Mouse (Mus musculus): ENCODE results near the gene Arhgap25. TPM values are rescaled to one million over a fixed set of nuclear protein-coding genes. Genes with fewer than 3 reads are reported as not detected.
"Not testable (repeated sequence)": the region's sequence is repeated elsewhere in the genome, so short reads cannot be mapped to it uniquely, and the experiment has no call there.

The Arhgap25 gene
- polyA plus RNA-seq, 1 experiment from 2014 or later, result 2.0 TPM

DNA sequence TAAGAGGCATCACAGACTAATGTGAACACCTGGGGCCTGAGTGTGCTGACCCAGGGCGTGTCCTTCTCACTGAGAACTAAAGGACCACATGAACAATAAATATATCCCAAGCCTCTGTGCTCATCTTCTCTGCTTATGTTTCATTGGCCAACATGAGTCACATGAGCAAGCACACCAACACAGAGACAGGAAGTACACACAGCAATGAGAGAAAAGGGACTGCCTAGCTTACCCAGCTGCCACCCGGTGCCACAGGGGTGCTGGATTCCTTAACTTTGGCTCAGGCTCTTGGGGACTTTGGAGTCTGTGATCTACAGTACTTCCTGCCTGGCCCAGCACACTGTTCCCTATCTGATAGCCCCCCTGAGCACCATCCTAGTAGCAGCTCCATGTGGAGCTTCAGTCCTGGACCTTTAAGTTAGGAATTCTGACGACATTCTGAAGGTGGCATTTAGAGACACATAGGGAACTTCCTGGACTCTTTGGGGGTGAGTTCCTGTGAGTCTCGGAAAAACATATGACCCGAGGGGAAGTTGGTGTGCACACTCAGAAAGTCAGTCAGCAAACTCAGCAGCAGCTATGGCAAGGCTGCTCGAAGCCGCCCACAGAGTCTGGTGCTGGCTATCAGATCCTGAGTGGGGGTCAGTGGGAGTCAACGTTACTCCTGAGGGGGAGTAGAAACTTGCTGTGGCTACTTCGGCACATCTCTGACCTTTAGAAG, 2.0 kb upstream of the Arhgap25 start:
- ATAC-seq (ENCODE audit: low FRiP score, low read depth), result no peak
- no peak overlapping the region for H3K4me3 ChIP-seq
- no peak overlapping the region for H3K4me2 ChIP-seq (replicated peaks)
- H3K36me3 ChIP-seq, result no peaks in the 10 kb centered on the region
- no peaks in the 10 kb centered on the region for H3K9me3 ChIP-seq
- H3K4me1 ChIP-seq, result peaks cover 10% of the 10 kb centered on the region
- H3K27me3 ChIP-seq, result peaks cover 5% of the 10 kb centered on the region; the same call in 1 of the 2 replicates
- no peak overlapping the region for H3K9ac ChIP-seq (replicated peaks)
- 85% methylated on average over 9 of the region's 9 CpGs for WGBS
- H3K27ac ChIP-seq (replicated peaks), result no peak overlapping the region

DNA sequence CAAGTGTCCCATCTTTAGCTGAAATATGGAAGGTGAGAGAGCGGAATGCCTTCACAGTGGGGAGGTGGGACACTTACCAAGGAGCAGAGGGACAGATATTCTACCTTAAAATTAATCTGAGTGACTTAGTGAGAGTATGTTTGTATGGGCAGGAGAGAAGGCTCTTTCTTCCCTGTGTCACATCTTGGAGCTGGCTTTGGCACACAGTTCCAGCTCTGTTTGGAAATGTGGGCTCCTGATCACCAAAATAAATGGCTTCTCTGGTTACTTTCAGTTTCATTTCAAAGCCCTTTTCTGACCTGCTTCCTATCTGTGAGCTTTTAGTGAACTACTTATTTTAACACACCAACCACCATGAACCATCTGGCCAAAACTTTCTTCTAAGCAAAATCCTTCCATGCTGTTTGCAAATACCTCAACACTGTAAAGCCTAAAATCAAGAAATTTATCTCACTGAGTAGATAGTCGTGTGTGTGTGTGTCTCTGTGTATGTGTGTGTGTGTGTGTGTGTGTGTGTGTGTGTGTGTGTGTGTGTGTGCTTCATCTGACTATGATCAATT, 1.5 kb downstream of the Arhgap25 start:
- 83% methylated on average over 2 of the region's 2 CpGs for WGBS
- no peak overlapping the region for H3K4me3 ChIP-seq
- peaks cover 5% of the 10 kb centered on the region; the same call in 1 of the 2 replicates for H3K27me3 ChIP-seq
- H3K27ac ChIP-seq (replicated peaks), result no peak overlapping the region
- H3K4me1 ChIP-seq, result peaks cover 4% of the 10 kb centered on the region; the same call in 1 of the 2 replicates
- H3K4me2 ChIP-seq (replicated peaks), result no peak overlapping the region
- no peaks in the 10 kb centered on the region for H3K36me3 ChIP-seq
- H3K9me3 ChIP-seq, result no peaks in the 10 kb centered on the region
- H3K9ac ChIP-seq (replicated peaks), result no peak overlapping the region
- no peak for ATAC-seq (ENCODE audit: low FRiP score, low read depth)

DNA sequence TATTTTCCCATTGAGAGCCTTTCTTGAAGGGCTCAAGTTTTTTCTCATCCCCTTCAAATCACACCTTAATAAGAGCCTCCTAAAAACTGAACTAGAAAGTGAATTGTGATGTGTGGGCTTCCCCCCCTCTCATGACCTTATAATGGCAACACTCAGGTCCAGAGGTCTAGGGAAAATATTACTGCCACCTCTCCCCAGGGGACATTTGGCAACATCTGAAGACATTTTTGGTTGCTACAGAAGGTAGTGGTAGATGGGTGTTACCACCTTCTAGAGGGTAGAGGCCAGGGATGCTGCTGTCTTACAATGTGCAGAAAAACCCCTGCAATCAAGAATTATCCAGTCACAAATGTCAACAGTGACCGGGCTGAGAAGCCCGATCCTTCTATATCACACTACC, 2.7 kb downstream of the Arhgap25 start:
- H3K4me3 ChIP-seq, result no peak overlapping the region
- H3K36me3 ChIP-seq, result no peaks in the 10 kb centered on the region
- H3K4me2 ChIP-seq (replicated peaks), result no peak overlapping the region
- no peaks in the 10 kb centered on the region for H3K9me3 ChIP-seq
- peaks cover 4% of the 10 kb centered on the region; the same call in 1 of the 2 replicates for H3K4me1 ChIP-seq
- H3K27me3 ChIP-seq, result no peaks in the 10 kb centered on the region; the same call in 1 of the 2 replicates
- no peak overlapping the region for H3K9ac ChIP-seq (replicated peaks)
- H3K27ac ChIP-seq (replicated peaks), result no peak overlapping the region
- ATAC-seq (ENCODE audit: low FRiP score, low read depth), result no peak
- WGBS, result 93% methylated on average over 2 of the region's 2 CpGs

DNA sequence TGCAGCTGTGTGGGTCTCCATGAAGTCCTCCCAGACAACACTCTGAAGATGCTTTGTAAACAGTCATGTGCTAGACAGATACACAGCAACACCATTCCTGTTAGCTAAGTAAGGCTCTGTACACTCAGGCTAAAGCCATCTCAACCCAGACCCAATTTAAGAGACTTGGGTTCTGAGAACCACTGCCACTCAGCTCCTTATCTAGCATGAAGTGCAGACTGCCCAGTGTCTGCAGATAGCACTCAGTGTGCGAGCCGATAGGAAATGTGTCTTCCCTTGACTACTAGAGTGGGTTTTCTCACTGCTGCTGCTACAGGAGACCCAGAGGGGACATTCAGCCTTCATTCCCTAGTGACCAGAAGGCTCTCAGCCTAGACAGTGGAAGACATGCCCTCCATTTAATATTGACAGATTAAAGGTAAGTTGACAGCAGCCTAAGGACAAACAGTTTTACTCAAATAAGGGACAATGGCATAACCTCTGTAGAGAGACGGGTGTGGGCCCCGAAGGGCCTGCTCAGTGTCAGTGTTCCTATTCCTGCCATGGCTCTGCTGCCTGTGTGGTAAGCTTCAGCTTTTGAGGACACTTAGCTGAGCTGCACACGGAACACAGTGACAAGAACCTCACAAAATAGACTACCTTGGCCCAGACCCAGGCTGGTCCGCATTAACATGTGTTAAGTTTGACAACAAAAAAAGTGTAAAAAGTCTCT, 5.1 kb downstream of the Arhgap25 start:
- no peak for ATAC-seq (ENCODE audit: low FRiP score, low read depth)
- 86% methylated on average over 6 of the region's 6 CpGs for WGBS

DNA sequence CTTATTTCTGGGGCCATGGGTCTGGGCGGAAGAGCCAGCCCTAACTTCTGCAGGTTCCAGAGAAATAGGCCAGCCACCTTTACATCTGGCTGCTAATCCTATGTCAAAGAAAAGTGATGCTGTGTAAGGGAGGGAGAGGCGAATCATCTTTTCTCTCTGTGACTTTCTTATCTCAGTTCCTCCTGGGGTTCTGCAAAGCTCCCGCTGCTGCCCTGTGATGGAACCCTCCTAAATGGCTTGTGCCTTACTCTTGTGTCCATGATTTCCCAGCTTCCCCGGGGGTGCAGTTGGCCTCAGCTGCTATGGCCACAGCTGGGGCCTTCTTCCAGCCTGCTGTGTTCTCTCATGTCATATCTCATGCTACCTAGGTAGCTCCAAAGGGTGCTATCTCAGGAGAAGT, 5.7 kb downstream of the Arhgap25 start:
- H3K9ac ChIP-seq (replicated peaks), result no peak overlapping the region
- WGBS, result 76% methylated on average over 4 of the region's 4 CpGs
- H3K9me3 ChIP-seq, result no peaks in the 10 kb centered on the region
- H3K36me3 ChIP-seq, result no peaks in the 10 kb centered on the region
- H3K4me3 ChIP-seq, result no peak overlapping the region
- H3K27me3 ChIP-seq, result no peaks in the 10 kb centered on the region
- no peak overlapping the region for H3K4me2 ChIP-seq (replicated peaks)
- peaks cover 4% of the 10 kb centered on the region; the same call in 1 of the 2 replicates for H3K4me1 ChIP-seq
- ATAC-seq (ENCODE audit: low FRiP score, low read depth), result no peak
- H3K27ac ChIP-seq (replicated peaks), result no peak overlapping the region

More for the DNA sequence above, 5.1 kb downstream of the Arhgap25 start:
- no peak overlapping the region for H3K9ac ChIP-seq (replicated peaks)
- no peaks in the 10 kb centered on the region for H3K36me3 ChIP-seq
- H3K4me2 ChIP-seq (replicated peaks), result no peak overlapping the region
- H3K9me3 ChIP-seq, result no peaks in the 10 kb centered on the region
- H3K4me1 ChIP-seq, result peaks cover 4% of the 10 kb centered on the region; the same call in 1 of the 2 replicates
- H3K27me3 ChIP-seq, result no peaks in the 10 kb centered on the region
- H3K27ac ChIP-seq (replicated peaks), result no peak overlapping the region
- no peak overlapping the region for H3K4me3 ChIP-seq

DNA sequence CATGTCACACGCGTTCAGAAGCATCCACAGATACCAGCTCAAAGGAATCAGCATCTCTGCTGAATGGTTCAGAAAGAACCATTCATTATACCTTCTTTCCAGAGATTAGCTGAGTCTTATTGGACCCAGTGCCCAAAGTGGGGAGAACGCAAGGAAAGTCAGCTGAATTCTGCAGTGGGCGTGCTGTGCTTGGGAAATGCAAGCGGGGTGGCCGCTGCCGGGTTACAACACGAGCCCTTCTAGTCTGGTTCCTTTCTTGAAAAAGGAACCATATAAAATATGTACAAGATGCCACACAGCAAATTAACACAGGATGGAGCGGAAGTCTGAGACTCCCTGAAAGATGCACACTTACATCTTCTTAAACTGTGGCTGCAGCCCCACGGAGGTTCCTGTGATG, 7.9 kb downstream of the Arhgap25 start:
- Histone ChIP-seq H3K27me3 (no peaks in the 10 kb centered on the region), H3K36me3 (no peaks in the 10 kb centered on the region), H3K9ac (replicated peaks) (no peak overlapping the region), H3K4me2 (replicated peaks) (no peak overlapping the region), H3K9me3 (no peaks in the 10 kb centered on the region), H3K4me1 (peaks cover 2% of the 10 kb centered on the region; the same call in 1 of the 2 replicates), H3K4me3 (no peak overlapping the region), H3K27ac (replicated peaks) (no peak overlapping the region)
- WGBS, result 91% methylated on average over 10 of the region's 10 CpGs
- ATAC-seq (ENCODE audit: low FRiP score, low read depth), result no peak

DNA sequence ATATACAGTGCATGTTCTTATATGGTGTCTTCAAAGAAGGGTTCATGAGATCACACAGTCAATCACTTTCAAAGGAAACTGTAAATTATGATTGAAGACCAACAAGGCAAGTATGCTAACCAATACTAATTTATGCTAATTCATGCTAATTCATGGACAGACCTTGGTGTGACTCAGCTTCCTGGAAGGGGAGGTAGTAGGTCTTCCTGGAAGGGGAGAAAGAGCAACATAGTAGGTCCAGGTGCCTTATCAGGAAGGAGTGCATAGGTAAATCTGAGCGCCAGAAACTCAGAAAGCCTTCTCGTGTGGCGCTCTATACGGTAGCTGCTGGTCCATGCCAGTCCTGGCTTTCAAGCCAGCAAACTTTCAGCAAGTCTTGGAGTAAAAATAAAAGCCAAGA, 8.8 kb downstream of the Arhgap25 start:
- WGBS, result 95% methylated on average over 4 of the region's 4 CpGs
- Histone ChIP-seq H3K36me3 (no peaks in the 10 kb centered on the region), H3K9me3 (no peaks in the 10 kb centered on the region), H3K27me3 (no peaks in the 10 kb centered on the region), H3K4me3 (no peak overlapping the region), H3K27ac (replicated peaks) (no peak overlapping the region), H3K9ac (replicated peaks) (no peak overlapping the region), H3K4me1 (no peaks in the 10 kb centered on the region), H3K4me2 (replicated peaks) (no peak overlapping the region)
- no peak for ATAC-seq (ENCODE audit: low FRiP score, low read depth)

DNA sequence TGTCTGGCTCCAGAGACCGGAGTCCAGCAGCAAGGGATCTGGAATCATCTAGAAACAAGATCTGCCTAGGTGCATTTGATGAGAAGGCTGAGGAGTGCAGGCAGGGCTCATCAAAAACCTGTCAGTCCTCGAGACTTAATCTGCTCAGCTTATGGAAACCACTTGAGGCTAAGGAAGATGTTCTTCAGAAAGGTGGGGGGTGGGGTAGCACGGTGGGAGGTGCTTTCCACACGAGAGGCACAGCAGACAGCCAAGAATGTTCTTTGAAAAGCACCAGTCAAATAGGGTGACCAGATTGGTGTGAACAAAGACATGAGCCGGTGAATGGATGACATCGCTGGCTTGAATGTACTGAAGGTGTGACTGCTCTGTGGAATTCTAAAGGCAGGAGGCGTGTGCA, 9.3 kb downstream of the Arhgap25 start:
- Histone ChIP-seq H3K4me2 (replicated peaks) (no peak overlapping the region), H3K9me3 (no peaks in the 10 kb centered on the region), H3K4me1 (no peaks in the 10 kb centered on the region), H3K4me3 (no peak overlapping the region), H3K27ac (replicated peaks) (no peak overlapping the region), H3K36me3 (no peaks in the 10 kb centered on the region), H3K27me3 (no peaks in the 10 kb centered on the region), H3K9ac (replicated peaks) (no peak overlapping the region)
- WGBS, result 55% methylated on average over 7 of the region's 7 CpGs
- no peak for ATAC-seq (ENCODE audit: low FRiP score, low read depth)

DNA sequence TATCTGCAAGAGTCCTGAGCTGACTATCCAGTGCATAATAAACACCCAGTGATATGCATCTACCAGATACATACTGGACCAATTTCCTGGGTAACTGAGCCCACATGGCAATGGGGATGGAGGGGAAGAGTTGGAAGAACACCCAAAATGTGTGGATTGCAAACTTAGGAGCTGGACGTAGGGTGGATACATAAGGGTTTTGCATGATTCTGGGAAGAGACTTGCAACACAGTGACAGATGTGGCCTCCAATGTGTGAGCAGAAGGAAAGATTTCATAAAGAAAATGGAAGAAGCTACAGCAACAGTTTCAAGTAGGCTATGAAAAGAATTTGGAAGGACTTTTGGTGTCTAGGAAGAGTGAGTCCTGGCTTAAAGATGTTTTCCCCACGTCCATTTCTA, 10.0 kb downstream of the Arhgap25 start:
- Histone ChIP-seq H3K4me1 (no peaks in the 10 kb centered on the region), H3K27me3 (no peaks in the 10 kb centered on the region), H3K4me2 (replicated peaks) (no peak overlapping the region), H3K9ac (replicated peaks) (no peak overlapping the region), H3K36me3 (no peaks in the 10 kb centered on the region), H3K27ac (replicated peaks) (no peak overlapping the region), H3K4me3 (no peak overlapping the region), H3K9me3 (no peaks in the 10 kb centered on the region)
- 86% methylated on average over 2 of the region's 2 CpGs for WGBS
- no peak for ATAC-seq (ENCODE audit: low FRiP score, low read depth)

DNA sequence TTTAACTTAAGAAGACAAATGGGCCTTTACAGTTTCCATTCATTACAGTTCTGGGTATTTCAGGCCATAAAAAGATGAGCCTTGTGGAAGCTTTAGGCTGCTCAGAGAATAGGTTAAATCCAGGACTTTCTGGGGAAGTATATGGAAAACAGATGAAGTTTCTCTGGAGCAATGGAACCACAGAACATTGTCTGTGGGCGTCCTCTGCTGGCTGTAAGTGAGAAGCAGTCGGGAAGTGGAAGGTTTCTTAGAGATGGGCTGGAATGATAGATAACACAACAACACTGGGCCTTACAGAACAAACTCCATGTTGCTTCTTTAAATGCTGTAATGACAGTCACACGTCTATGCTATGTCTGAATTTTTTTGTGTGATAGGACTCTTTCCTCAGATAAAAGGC, 10.8 kb downstream of the Arhgap25 start:
- Histone ChIP-seq H3K4me2 (replicated peaks) (no peak overlapping the region), H3K36me3 (no peaks in the 10 kb centered on the region), H3K4me1 (no peaks in the 10 kb centered on the region), H3K27me3 (no peaks in the 10 kb centered on the region), H3K27ac (replicated peaks) (no peak overlapping the region), H3K9me3 (no peaks in the 10 kb centered on the region), H3K9ac (replicated peaks) (no peak overlapping the region), H3K4me3 (no peak overlapping the region)
- WGBS, result 34% methylated on average over 3 of the region's 3 CpGs
- ATAC-seq (ENCODE audit: low FRiP score, low read depth), result no peak

DNA sequence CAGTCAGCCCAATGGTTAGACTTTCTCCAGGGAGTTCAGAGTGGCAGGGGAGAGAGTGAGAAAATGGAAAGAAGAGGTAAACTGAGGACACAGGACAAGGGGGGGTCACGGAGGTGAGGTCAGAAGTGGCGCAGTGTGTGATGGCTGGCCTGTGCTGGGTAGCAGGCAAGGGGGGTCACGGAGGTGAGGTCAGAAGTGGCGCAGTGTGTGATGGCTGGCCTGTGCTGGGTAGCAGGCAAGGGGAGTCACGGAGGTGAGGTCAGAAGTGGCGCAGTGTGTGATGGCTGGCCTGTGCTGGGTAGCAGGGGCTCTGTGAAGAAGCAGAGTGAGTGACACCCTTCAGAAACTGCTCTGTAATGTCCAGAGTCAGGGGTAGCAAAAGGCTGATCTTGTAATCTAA, 11.4 kb downstream of the Arhgap25 start:
- H3K36me3 ChIP-seq; H3K4me1 ChIP-seq; ATAC-seq (ENCODE audit: low FRiP score, low read depth); H3K9ac ChIP-seq (replicated peaks); H3K27me3 ChIP-seq; H3K4me3 ChIP-seq; H3K9me3 ChIP-seq; H3K27ac ChIP-seq (replicated peaks); H3K4me2 ChIP-seq (replicated peaks): not testable (repeated sequence)
- WGBS, result 82% methylated on average over 6 of the region's 6 CpGs

DNA sequence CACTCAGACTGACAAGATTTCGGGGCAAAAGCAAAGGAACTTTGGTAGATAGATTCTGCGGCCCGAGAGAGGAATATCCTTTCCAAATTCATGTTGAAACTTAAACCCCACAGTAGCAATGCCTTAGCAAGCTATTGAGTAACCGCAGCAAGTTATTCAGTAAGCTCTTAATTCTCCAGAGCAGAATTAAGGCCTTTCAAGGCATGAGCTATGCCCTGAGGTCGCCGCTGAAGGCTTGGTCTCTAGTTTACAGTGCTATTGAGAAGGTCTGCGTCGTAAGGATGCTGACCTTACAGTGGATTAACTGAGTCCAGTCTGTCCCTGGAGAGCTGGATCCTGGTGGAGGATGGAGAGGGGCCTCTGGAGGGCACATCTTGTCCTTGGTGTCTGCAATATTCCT, 12.5 kb downstream of the Arhgap25 start:
- ATAC-seq (ENCODE audit: low FRiP score, low read depth), result no peak
- no peak overlapping the region for H3K9ac ChIP-seq (replicated peaks)
- no peak overlapping the region for H3K27ac ChIP-seq (replicated peaks)
- no peaks in the 10 kb centered on the region for H3K4me1 ChIP-seq
- 92% methylated on average over 8 of the region's 8 CpGs for WGBS
- no peak overlapping the region for H3K4me2 ChIP-seq (replicated peaks)
- H3K36me3 ChIP-seq, result no peaks in the 10 kb centered on the region
- H3K9me3 ChIP-seq, result no peaks in the 10 kb centered on the region
- no peaks in the 10 kb centered on the region for H3K27me3 ChIP-seq
- H3K4me3 ChIP-seq, result no peak overlapping the region

Measured in midbrain, embryonic 12.5 days (tissue).